ENCODE assay signal across 8 mouse cellular contexts in the genomic region with DNA sequence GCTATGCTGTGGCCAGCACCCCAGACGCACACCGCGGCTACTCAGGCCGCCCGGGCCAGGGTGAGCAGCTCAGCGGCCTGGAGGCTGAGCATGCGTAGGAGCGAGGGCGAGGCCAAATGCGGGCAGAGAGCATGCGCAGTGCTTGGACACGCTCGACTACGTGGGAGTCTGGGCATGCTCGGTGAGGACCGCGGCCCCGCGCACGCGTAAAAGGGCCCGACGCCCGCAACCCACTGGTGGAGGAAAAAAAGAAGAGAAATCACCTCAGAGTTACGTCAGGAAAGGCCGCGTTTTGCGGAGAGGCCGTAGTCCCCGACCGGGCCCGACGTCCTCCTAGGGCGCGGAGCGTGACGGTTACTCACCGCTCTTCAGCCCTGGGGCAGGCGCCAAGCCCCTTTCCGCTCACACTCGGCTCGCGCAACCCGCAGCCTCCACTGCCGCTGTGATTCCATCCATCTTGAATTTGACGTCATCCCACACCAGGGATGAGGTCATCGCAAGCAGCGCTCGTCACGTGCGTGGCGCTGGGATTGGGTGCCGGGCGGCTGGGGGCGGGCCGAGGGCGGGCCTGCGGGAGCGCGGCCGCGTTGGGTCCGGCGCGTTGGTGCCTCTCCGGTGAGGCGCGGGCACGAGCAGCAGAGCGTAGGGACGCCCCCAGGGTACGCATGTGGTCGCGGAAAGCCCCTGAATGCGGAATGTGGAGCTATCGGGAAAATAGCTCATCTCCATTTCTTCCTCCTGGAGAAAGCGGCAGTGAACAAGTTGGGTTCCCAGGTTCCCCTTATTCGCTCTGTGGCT. TPM values are rescaled to one million over a fixed set of nuclear protein-coding genes. Genes with fewer than 3 reads are reported as not detected.
DNase-seq lines count a peak whose midpoint lies in the region; ATAC-seq and TF ChIP-seq lines count a peak whose summit lies in the region.

A gene (minus strand): TSS at position 448 of the 798 bp plus-strand sequence.
A gene (minus strand): TSS at position 472 of the 798 bp plus-strand sequence.

- peak within 1 kb of the TSS; percentile 95 for H3K27ac ChIP-seq in hindbrain, embryonic 14.5 days

- POLR2A ChIA-PET in Patski (lab: Charles Lee): interaction anchor here (0.9 kb wide), 1 partner anchor 41 kb away, joined by 4 read pairs; no protein-coding TSS in a partner anchor

- peaks cover 10% of the 10 kb centered on the region; the same call in 1 of the 2 replicates for H3K4me1 ChIP-seq in hindbrain, embryonic 14.5 days (replicated peaks; ENCODE audit: control insufficient read depth, insufficient read depth, low read length)

- peak within 1 kb of the TSS; percentile 69 for H3K4me2 ChIP-seq in hindbrain, embryonic 14.5 days (replicated peaks)

- in situ Hi-C loops in Patski (cut with MboI; ENCODE audit: low pct_unique_long_range_greater_than_20kb): no loop called here

- under 1% methylated on average over 75 of the region's 78 CpGs for WGBS in hindbrain, embryonic 14.5 days

- no peaks in the 10 kb centered on the region for H3K27me3 ChIP-seq in Patski
- no peaks in the 10 kb centered on the region for H3K27me3 ChIP-seq in hindbrain, embryonic 14.5 days (ENCODE audit: control insufficient read depth, insufficient read depth, low read length)

- no peaks in the 10 kb centered on the region for H3K36me3 ChIP-seq in hindbrain, embryonic 14.5 days (replicated peaks; ENCODE audit: control insufficient read depth, insufficient read depth)

- peak; percentile 80 for DNase-seq in Patski (ENCODE audit: low read depth, low spot score)
- peak; percentile 99 for DNase-seq in cerebellum, postnatal 14 days
- peak; percentile 93 to 97 for DNase-seq in frontal cortex, postnatal 25 days (ENCODE audit: low spot score in 2 of 2)
- DNase-seq in hindbrain, embryonic 14.5 days (ENCODE audit: low spot score): peak; percentile 98
- peak; percentile 97 for DNase-seq in layer of hippocampus, postnatal 36 days
- DNase-seq in lung, postnatal 36 days: peak; percentile 97
- DNase-seq in retina, postnatal 1 day: peak; percentile 97
- DNase-seq in urinary bladder, adult 18-20 months (ENCODE audit: low spot score in 2 of 2): peak; percentile 92 to 95

- peak within 1 kb of the TSS; percentile 86 for H3K9ac ChIP-seq in hindbrain, embryonic 14.5 days

- ATAC-seq in Patski: peak; percentile 82
- peak; percentile 99 for ATAC-seq in hindbrain, embryonic 14.5 days (ENCODE audit: low FRiP score)

- TF ChIP-seq CTCF in Patski (IDR thresholded peaks at IDR 0.05): no peak

- peak within 1 kb of the TSS; percentile 76 for H3K4me3 ChIP-seq in hindbrain, embryonic 14.5 days (replicated peaks; ENCODE audit: low read length)

- CTCF ChIA-PET in Patski (lab: Charles Lee): interaction anchor here (0.9 kb wide), 1 partner anchor 31 kb away, joined by 3 read pairs; no protein-coding TSS in a partner anchor

- no peaks in the 10 kb centered on the region for H3K9me3 ChIP-seq in hindbrain, embryonic 14.5 days (ENCODE audit: control insufficient read depth, low read length)

RNA-seq across cellular contexts. Expression of the first gene that starts in this region (rescaled TPM):
- 13.8 TPM for polyA plus RNA-seq in Patski (2021)
- 19.6 and 21.0 TPM in 2 replicates for polyA plus RNA-seq in hindbrain, embryonic 14.5 days (2014; fragmentation: Nextera tagmentation; extraction: Ambion mirVana)
- 10 to 100 TPM; 16.3 to 17.1 TPM for total RNA-seq in layer of hippocampus, postnatal 36 days (2021)

RNA-seq across cellular contexts. Expression of the second gene that starts in this region (rescaled TPM):
- 23.0 TPM for polyA plus RNA-seq in Patski (2021)
- 13.8 and 14.2 TPM in 2 replicates for polyA plus RNA-seq in hindbrain, embryonic 14.5 days (2014; fragmentation: Nextera tagmentation; extraction: Ambion mirVana)
- 10 to 100 TPM; 26.4 to 27.0 TPM for total RNA-seq in layer of hippocampus, postnatal 36 days (2021)

Comparison
In these comparisons a context has a peak if more than half of its experiments do, and no peak if none do; other contexts are left out.
1. Peak in every context shown above with its lines: DNase-seq, ATAC-seq, H3K4me3 ChIP-seq and H3K27ac ChIP-seq.